Mouse (Mus musculus) kidney, adult 2 months (tissue): Measurements from ENCODE around the gene Gas2l3.

Experiments
- CTCF ChIP-seq: fragments of 200-500 bp; conservative IDR thresholded peaks from 2 replicates; pipeline ENCODE4 v1.5.1; 2011; ENCODE audit warnings: low read depth, mild to moderate bottlenecking, control low read depth, low read length, moderate library complexity, mixed read lengths; ENCODE audit not compliant: insufficient read depth, insufficient read length
- POLR2A ChIP-seq: fragments of 200-500 bp; IDR thresholded peaks from one replicate; pipeline ENCODE4 v1.6.1; 2011; ENCODE audit warnings: low read depth, low read length, control low read depth

DNA sequence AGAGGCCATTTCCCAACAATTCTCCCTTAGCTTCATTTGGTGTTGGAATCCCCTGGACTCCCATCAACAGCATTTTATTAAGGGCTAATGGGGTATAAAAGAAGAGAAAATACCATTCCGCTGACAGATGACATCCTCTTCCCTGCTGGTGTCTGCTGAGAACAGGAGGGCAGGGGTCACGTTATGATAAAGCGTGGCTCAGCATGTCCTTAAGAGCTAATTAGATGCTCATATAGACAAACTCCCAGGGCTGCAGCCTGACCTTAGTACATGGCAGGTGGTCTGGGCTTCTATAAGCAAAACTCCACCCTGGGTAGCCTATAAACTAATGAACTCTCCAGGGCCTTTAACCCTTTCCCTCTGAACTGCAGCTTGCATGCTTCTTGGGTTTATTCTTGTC lies 47.6 kb upstream of the Gas2l3 start:
- no peak for TF ChIP-seq POLR2A
- no peak for TF ChIP-seq CTCF
